Mouse (Mus musculus) liver, embryonic 14.5 days (tissue): Measurements from ENCODE around the gene Fopnl.

Experiments
- CTCF ChIP-seq: IDR thresholded peaks from 2 replicates; pipeline ENCODE4 v1.5.1; 2016; ENCODE audit warnings: antibody characterized with exemption, low read depth, control low read depth
- EP300 ChIP-seq: IDR thresholded peaks from 2 replicates; pipeline ENCODE4 v1.6.1; 2016; ENCODE audit warnings: antibody characterized with exemption, low read depth

DNA sequence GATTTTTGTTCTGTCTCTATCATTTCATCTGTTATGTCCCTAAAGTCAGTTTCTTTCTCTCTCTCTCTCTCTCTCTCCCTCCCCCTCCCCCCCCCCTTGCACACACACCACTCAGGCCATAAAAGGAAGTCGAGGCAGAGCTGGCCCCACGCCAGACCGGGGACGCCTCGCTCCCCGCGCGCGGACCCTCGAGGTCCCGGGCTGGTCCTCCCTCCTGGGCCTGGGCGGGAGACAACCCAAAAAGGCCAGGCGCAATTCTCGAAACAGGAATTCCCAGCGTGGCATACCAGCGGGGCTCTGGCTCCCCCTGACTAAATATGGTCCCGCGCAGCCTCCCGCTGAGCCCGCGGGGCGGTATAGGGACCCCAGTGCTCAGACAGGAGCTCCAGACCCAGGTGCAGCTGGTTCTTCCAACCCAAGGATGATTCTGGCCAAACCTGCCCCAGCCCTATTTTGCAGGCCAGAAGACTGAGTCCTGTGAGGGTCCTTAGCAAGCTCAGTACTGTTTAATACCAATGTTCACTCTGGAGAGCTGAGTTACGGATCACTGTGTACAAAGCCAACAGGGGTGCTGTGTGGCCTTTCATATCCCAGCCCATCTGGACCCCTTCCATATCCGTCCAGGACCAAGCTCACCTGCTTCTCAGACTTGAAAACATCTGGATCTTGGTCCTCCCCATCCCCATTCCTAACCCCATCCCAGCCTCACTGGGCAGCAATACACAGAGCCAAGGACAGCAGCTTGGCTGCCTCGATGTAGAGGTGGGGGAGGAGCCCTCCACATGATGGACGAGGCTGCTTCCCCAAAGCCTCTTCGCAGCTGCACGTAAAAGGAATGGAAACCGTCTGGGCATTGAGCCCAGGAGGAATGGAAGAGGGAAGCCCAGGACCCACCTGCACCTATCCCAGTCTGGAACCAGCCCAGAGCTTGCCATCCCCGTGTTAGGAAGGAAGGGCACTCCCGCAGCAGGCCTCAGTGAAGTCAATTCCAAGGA lies 24.7 kb downstream of the Fopnl start:
- TF ChIP-seq CTCF (no peak), EP300 (no peak)
